Mouse (Mus musculus): ENCODE measurements around the gene Znhit3.
"Not testable (repeated sequence)": the region's sequence is repeated elsewhere in the genome, so short reads cannot be mapped to it uniquely, and the experiment has no call there.

Gene Znhit3

DNA sequence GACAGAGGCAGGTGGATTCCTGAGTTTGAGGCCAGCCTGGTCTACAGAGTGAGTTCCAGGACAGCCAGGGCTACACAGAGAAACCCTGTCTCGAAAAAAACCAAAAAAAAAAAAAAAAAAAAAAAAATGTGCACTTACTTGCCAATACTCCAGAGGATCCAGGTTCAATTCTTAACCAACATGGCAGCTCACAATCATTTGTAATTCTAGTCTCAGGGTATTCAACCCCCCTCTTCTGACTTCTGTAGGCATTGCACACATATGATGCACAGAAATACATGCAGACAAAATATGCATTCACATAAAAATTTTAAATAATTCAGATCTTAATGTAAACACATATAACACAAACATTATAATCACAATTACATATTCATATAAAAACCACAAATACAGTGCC, 40.1 kb downstream of the Znhit3 start:
- DNase-seq (ENCODE audit: low spot score in 2 of 2), result not testable (repeated sequence)

DNA sequence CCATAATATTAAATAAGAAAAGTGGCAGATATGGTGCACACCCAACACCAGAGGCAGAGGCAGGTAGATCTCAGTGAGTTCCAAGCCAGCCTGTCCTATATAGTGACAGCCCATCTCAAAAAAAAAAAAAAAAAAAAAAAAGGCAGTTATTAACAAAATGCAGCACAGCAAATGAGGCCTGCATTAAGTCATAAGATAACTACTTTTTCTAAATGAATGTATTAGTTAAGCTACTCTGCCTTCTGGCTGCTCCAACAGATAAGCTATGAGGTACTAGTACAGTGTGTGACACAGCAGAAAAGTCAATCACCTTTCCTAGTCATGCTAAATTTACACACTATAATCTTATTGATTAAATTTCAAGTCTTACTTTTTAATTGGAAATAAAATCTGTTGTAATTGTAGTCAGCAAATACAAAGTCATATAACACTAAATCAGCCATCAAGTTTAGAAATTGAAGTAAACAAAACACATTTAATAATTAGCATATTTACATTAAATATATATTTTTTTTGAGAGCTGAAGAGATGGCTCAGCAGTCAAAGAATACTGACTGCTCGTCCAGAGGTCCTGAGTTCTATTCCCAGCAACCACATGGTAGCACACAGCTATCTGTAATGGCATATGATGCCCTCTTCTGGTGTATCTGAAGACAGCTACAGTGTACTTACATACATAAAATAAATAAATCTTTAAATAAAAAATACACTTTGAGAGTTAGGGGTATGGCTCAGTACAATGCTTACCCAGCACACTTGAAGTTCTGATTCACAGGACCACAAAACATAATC, 42.9 kb downstream of the Znhit3 start:
- DNase-seq (ENCODE audit: low spot score in 2 of 2), result no peak

DNA sequence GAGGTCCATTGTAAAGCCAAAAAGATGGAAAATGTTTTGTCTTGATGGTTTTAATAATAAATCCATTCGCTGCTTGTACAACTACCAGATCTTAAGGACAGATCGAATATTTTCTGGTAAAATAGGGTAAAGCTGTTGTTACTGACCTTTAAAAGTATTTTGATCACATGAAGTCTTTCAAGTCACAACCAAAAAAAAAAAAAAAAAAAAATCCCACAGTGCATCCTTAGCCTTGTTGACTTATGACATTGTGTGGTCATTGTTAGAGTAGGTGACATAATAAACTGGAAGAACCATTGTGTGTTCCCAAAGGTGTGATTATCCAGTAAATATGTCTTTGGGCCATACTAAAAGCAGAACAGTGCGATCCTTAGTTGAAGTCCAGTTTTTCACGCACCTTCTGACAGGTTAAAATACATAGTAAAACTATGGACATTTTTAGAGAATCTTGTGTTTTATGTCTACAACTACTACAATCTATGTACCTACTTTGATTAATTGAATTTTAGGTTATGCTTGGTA, 44.6 kb downstream of the Znhit3 start:
- DNase-seq (ENCODE audit: low spot score in 2 of 2), result no peak

GRCm38 (mm10) chr11:84871046-84871445, 45.1 kb downstream of the Znhit3 start:
- DNase-seq (ENCODE audit: low spot score in 2 of 2), result no peak

DNA sequence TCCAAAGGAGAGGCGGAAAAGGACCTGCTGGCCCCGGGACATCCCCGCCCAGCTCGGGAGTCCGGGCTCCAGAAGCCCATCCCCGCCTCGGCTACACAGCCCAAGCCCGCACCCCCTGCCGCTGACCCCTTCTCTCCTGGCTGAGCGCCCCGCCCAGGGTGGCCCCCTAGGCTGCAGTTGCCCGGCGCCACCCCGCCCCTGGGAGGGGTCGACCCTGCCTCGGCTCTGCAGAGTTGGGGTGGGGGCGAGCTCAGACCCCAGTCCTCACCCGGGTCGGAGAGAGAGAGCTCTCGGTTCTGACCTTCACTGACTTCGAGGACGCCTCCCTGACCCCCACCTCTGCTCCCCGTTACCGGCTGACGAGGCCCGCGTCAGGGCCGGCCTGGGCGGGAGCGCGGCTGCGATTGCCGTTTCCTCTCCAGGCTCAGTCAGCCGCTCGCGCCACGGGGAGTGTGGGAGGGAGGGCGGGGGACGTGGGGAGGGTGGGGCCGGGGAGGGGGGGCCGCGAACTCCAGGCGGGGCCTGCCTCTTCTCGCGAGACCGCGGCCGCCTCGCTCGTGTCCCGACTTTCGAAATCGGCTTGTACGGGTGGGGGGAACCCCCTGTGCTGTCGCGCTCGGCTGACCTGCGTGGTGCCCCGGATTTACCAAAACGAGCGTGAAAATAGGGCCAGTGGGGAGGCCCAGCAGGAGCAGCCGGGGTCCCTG, 45.7 kb downstream of the Znhit3 start, which contains the start of gene Ggnbp2:
Ggnbp2 (minus strand) TSS at position 481 of the 707 bp plus-strand sequence.
- peak; percentile 83 to 88 for DNase-seq (ENCODE audit: low spot score in 2 of 2)

- peak; percentile 87 to 94 for DNase-seq (ENCODE audit: low spot score in 2 of 2)
These were observed 46.5 kb downstream of the Znhit3 start for GRCm38 (mm10) chr11:84869537-84870232.

- no peak for DNase-seq (ENCODE audit: low spot score in 2 of 2)
These were observed 47.3 kb downstream of the Znhit3 start for GRCm38 (mm10) chr11:84868786-84869259.

GRCm38 (mm10) chr11:84867586-84867985, 48.6 kb downstream of the Znhit3 start:
- DNase-seq (ENCODE audit: low spot score in 2 of 2), result no peak

GRCm38 (mm10) chr11:84865268-84865667, 50.9 kb downstream of the Znhit3 start:
- no peak for DNase-seq (ENCODE audit: low spot score in 2 of 2)
